Mouse (Mus musculus): ENCODE measurements around the gene Nox4. TPM values are rescaled to one million over a fixed set of nuclear protein-coding genes. Genes with fewer than 3 reads are reported as not detected.

Nox4 gene
- polyA plus RNA-seq (2012; rRNA removed): 0.05 and 0.06 TPM in 2 replicates
- polyA plus RNA-seq (2014; fragmentation: Nextera tagmentation; extraction: Ambion mirVana): 0.08 and 0.10 TPM in 2 replicates

DNA sequence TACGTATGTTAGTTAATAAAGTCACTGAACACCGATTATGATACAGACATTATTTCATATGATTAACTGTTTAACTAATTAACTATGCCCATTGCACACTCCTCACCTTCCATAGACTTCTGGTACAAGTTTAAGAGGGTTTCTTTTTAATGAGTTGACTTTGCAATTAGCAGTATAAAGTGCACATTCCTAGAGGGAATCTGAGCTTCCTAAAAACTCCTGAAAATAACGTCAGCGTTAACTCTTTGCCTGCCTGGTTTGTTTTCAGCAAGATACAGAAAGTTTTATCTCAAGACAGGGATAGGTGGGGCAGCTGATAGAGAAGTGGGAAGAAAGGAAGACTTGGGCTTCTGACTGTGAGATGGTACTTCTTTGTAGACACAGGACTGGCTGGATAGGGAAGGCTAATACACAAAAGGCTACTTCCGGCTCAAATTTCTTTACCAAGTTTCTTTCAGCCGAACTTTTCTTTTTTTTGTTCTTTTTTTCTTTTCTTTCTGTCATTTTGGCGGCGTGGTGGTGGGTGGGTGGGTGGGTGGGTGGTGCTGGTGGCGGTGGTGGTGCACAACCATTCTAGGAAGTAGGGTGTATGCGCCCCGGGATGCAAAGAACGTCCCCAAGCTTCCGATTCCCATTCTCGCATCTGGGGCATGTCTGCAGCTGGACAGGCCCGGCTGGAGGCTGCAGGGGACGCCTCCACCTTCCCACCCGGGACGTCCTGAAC, at the start of gene Nox4:
Gene Nox4 (plus strand): TSS at position 241 of the 724 bp plus-strand sequence.
- Histone ChIP-seq H3K4me2 (ENCODE audit: low read depth) (peak within 1 kb of the TSS; percentile 50), H3K9me3 (ENCODE audit: control insufficient read depth, low read length) (no peaks in the 10 kb centered on the region), H3K9ac (replicated peaks) (no peak within 1 kb of the TSS), H3K27ac (no peak within 1 kb of the TSS), H3K4me1 (replicated peaks; ENCODE audit: control insufficient read depth in 2 of 2, insufficient read depth in 2 of 2, low read length in 1 of 2) (no peaks in the 10 kb centered on the region), H3K36me3 (replicated peaks; ENCODE audit: control insufficient read depth, insufficient read depth, low read depth) (no peaks in the 10 kb centered on the region), H3K4me3 (ENCODE audit: insufficient read depth in 1 of 2, low read depth in 2 of 2, low read length in 2 of 2) (peak within 1 kb of the TSS; percentile 42 to 47), H3K27me3 (ENCODE audit: control insufficient read depth, insufficient read depth, low read length) (no peaks in the 10 kb centered on the region)
- WGBS (ENCODE audit: insufficient replicate concordance): 9% methylated on average over 18 of the region's 18 CpGs
- no peak for TF ChIP-seq EP300 (IDR thresholded peaks at IDR 0.05; ENCODE audit: low read depth)
- no peak for TF ChIP-seq CTCF (IDR thresholded peaks at IDR 0.05; ENCODE audit: low read depth)
- DNase-seq (ENCODE audit: low read depth in 3 of 3, low spot score in 3 of 3) (no peak), ATAC-seq (ENCODE audit: insufficient read depth) (no peak)

GRCm38 (mm10) chr7:87204751-87205150, 41.1 kb upstream of the Nox4 start:
- no peaks in the 10 kb centered on the region for H3K4me1 ChIP-seq (replicated peaks; ENCODE audit: control insufficient read depth in 2 of 2, insufficient read depth in 2 of 2, low read length in 1 of 2)
- H3K9me3 ChIP-seq (ENCODE audit: control insufficient read depth, low read length): no peaks in the 10 kb centered on the region
- no peak for TF ChIP-seq EP300 (IDR thresholded peaks at IDR 0.05; ENCODE audit: low read depth)
- no peak for TF ChIP-seq CTCF (IDR thresholded peaks at IDR 0.05; ENCODE audit: low read depth)
- no peak overlapping the region for H3K4me3 ChIP-seq (ENCODE audit: insufficient read depth in 1 of 2, low read depth in 2 of 2, low read length in 2 of 2)
- ATAC-seq (ENCODE audit: insufficient read depth) (no peak), DNase-seq (ENCODE audit: low read depth in 3 of 3, low spot score in 3 of 3) (no peak)
- H3K36me3 ChIP-seq (replicated peaks; ENCODE audit: control insufficient read depth, insufficient read depth, low read depth): no peaks in the 10 kb centered on the region
- H3K4me2 ChIP-seq (ENCODE audit: low read depth): no peak overlapping the region
- H3K9ac ChIP-seq (replicated peaks): no peak overlapping the region
- H3K27ac ChIP-seq: no peak overlapping the region
- H3K27me3 ChIP-seq (ENCODE audit: control insufficient read depth, insufficient read depth, low read length): no peaks in the 10 kb centered on the region

DNA sequence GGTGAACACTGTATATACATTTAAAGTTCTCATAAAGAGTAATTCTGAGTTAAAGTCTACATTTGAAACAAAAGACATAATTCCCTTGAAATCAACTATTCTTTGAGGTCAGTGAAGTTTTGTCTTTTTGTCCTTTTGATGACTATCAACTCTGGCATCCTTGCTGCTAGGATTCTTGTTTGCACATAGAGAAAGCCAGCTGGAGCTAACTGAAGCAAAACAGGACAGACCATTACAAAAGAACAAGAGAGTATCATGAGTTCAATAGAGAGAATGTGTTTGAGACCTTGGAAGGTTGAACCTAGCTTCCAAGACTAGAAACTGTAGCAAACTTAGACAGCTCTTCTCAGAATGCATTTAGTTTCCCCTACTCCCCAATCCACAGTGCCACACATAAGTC, 24.2 kb upstream of the Nox4 start:
- H3K4me2 ChIP-seq (ENCODE audit: low read depth): no peak overlapping the region
- TF ChIP-seq EP300 (IDR thresholded peaks at IDR 0.05; ENCODE audit: low read depth) (no peak), CTCF (IDR thresholded peaks at IDR 0.05; ENCODE audit: low read depth) (no peak)
- ATAC-seq (ENCODE audit: insufficient read depth): no peak
- H3K4me1 ChIP-seq (replicated peaks; ENCODE audit: control insufficient read depth in 2 of 2, insufficient read depth in 2 of 2, low read length in 1 of 2): no peaks in the 10 kb centered on the region
- no peaks in the 10 kb centered on the region for H3K27me3 ChIP-seq (ENCODE audit: control insufficient read depth, insufficient read depth, low read length)
- H3K36me3 ChIP-seq (replicated peaks; ENCODE audit: control insufficient read depth, insufficient read depth, low read depth): no peaks in the 10 kb centered on the region
- DNase-seq (ENCODE audit: low read depth in 3 of 3, low spot score in 3 of 3): no peak
- no peak overlapping the region for H3K27ac ChIP-seq
- H3K9ac ChIP-seq (replicated peaks): no peak overlapping the region
- H3K4me3 ChIP-seq (ENCODE audit: insufficient read depth in 1 of 2, low read depth in 2 of 2, low read length in 2 of 2): no peak overlapping the region
- no peaks in the 10 kb centered on the region for H3K9me3 ChIP-seq (ENCODE audit: control insufficient read depth, low read length)

- Histone ChIP-seq H3K27me3 (ENCODE audit: control insufficient read depth, insufficient read depth, low read length) (no peaks in the 10 kb centered on the region), H3K9ac (replicated peaks) (no peak overlapping the region), H3K4me3 (ENCODE audit: insufficient read depth in 1 of 2, low read depth in 2 of 2, low read length in 2 of 2) (no peak overlapping the region), H3K4me1 (replicated peaks; ENCODE audit: control insufficient read depth in 2 of 2, insufficient read depth in 2 of 2, low read length in 1 of 2) (no peaks in the 10 kb centered on the region), H3K36me3 (replicated peaks; ENCODE audit: control insufficient read depth, insufficient read depth, low read depth) (no peaks in the 10 kb centered on the region), H3K27ac (no peak overlapping the region), H3K4me2 (ENCODE audit: low read depth) (no peak overlapping the region), H3K9me3 (ENCODE audit: control insufficient read depth, low read length) (no peaks in the 10 kb centered on the region)
- ATAC-seq (ENCODE audit: insufficient read depth) (no peak), DNase-seq (ENCODE audit: low read depth in 3 of 3, low spot score in 3 of 3) (no peak)
- 60% methylated on average over 2 of the region's 2 CpGs for WGBS (ENCODE audit: insufficient replicate concordance)
- TF ChIP-seq CTCF (IDR thresholded peaks at IDR 0.05; ENCODE audit: low read depth) (no peak), EP300 (IDR thresholded peaks at IDR 0.05; ENCODE audit: low read depth) (no peak)
These were observed 23.1 kb upstream of the Nox4 start for GRCm38 (mm10) chr7:87222751-87223150.

GRCm38 (mm10) chr7:87225617-87226016, 20.3 kb upstream of the Nox4 start:
- WGBS (ENCODE audit: insufficient replicate concordance): 31% methylated on average over 2 of the region's 2 CpGs
- DNase-seq (ENCODE audit: low read depth in 3 of 3, low spot score in 3 of 3) (no peak), ATAC-seq (ENCODE audit: insufficient read depth) (no peak)
- Histone ChIP-seq H3K4me2 (ENCODE audit: low read depth) (no peak overlapping the region), H3K36me3 (replicated peaks; ENCODE audit: control insufficient read depth, insufficient read depth, low read depth) (no peaks in the 10 kb centered on the region), H3K27ac (no peak overlapping the region), H3K9ac (replicated peaks) (no peak overlapping the region), H3K4me1 (replicated peaks; ENCODE audit: control insufficient read depth in 2 of 2, insufficient read depth in 2 of 2, low read length in 1 of 2) (no peaks in the 10 kb centered on the region), H3K4me3 (ENCODE audit: insufficient read depth in 1 of 2, low read depth in 2 of 2, low read length in 2 of 2) (no peak overlapping the region), H3K27me3 (ENCODE audit: control insufficient read depth, insufficient read depth, low read length) (no peaks in the 10 kb centered on the region), H3K9me3 (ENCODE audit: control insufficient read depth, low read length) (no peaks in the 10 kb centered on the region)
- TF ChIP-seq CTCF (IDR thresholded peaks at IDR 0.05; ENCODE audit: low read depth): no peak
- no peak for TF ChIP-seq EP300 (IDR thresholded peaks at IDR 0.05; ENCODE audit: low read depth)
